Mouse (Mus musculus): ENCODE measurements at regions not wholly inside any gene's neighbourhood (a gene's known extent, or its start where the extent isn't known, plus 50 kb on each side); places are given as distances from the start of the nearest gene placed in this dataset.
A peak's percentile ranks its signal among the peaks of the same experiment; 100 is the strongest.
"Not testable (repeated sequence)": the region's sequence is repeated elsewhere in the genome, so short reads cannot be mapped to it uniquely, and the experiment has no call there.

DNA sequence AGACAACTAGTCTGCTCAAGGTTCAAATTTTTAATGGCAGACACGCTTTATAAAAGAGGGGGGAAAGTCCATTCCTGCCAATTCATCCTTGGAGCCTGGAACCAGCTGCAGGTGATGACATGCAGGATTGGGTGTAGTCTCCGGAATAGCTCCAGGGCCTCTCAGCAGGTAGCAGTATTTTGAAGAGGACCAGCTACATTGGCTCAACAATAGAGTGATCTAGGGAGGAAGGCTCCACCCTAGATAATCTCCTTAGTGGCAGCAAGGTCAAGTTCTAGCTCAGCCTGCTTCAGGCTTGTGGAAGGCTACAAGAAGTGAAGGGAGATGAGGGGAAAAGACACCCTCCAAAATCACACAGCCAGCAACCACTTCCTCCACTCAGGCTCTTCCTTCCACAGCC lies 1405.1 kb downstream of the 4930444P10Rik start:
- not testable (repeated sequence) for DNase-seq (ENCODE audit: low spot score)

- DNase-seq (ENCODE audit: low spot score), result no peak
Measured at GRCm38 (mm10) chr1:14686172-14686571, 1407.0 kb downstream of the 4930444P10Rik start.

DNA sequence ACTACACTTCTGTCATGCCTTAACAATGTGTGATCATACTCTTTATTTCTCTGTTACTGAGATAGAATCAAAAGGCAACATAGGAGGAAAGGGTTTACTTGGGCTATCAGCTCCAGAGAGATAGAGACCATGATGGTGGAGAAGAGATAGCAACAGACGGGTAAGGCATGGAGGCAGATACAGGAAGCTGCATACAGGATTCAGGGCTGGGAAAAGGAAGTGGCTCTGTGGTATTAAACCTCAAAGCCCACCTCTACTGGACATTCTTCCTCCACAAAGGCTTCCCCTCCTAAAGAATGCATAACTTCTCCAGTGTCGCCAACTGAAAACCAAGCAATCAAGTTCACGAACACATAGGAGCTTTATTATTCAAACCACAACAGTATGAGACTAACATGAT lies 1412.7 kb downstream of the 4930444P10Rik start:
- DNase-seq (ENCODE audit: low spot score), result no peak

DNA sequence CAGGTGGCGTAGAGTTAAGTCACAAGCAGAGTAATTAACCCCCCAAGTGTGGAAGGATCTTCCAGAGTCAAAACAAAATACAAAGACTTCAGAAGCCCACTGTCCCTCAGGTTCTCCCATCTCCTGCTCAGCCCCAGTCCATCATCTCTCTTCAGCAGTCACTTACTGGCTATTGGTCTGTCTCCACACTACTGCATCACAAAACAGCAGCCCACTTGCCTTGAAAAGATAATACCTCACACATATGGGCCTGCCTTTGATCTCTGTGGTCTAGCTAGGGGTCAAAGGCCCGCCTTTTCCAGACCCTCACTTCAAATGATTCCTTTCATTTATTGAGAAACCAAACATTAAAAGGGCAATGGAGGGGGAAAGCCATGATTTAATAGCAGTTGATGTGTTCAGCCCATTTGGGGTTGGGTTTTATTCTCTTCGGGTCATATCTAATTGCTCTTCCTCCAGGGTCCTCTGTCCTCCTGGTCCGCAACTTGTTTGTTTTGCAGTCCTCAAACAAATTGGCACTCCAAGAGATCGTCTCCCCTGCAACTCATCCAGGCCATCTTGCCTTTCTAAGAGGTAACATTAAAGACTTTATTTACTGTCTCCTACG lies 1420.6 kb downstream of the 4930444P10Rik start:
- no peak for DNase-seq (ENCODE audit: low spot score)

GRCm38 (mm10) chr1:14662706-14663312 lies 1430.3 kb downstream of the 4930444P10Rik start:
- DNase-seq (ENCODE audit: low spot score), result no peak

- no peak for DNase-seq (ENCODE audit: low spot score)
Measured at GRCm38 (mm10) chr1:14661854-14662253, 1431.3 kb downstream of the 4930444P10Rik start.

- DNase-seq (ENCODE audit: low spot score), result no peak
Measured at GRCm38 (mm10) chr1:14650346-14650745, 1442.8 kb downstream of the 4930444P10Rik start.

DNA sequence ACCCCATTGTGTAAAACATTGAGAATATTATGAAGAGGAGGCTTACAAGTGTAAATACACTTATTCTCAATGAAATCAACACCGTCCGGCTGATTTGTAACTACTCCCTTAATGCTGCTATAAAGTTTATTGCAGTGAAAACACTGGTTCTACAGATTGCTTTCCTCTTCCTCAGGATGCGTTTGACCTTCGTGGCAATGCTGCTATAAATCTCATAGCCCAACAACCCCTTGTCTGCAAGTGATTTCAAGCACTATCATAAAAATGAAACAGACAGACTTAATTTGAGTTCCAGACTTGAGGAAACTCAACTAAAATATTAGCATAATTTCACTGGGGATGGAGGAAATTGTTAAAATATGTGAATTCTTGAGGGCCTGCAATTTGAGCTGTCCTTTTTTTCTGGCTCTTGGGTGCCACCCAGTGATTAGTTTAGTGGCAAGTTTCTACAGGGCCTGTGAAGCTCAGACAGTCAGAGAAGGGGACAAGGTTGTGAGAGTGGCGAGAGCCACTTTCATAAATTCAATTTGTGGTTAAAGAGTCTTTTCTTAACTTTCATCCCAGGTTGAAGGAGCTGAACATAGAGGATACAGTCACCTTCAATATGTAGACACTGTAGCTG lies 1457.4 kb downstream of the 4930444P10Rik start:
- peak; percentile 62 for DNase-seq (ENCODE audit: low spot score)

DNA sequence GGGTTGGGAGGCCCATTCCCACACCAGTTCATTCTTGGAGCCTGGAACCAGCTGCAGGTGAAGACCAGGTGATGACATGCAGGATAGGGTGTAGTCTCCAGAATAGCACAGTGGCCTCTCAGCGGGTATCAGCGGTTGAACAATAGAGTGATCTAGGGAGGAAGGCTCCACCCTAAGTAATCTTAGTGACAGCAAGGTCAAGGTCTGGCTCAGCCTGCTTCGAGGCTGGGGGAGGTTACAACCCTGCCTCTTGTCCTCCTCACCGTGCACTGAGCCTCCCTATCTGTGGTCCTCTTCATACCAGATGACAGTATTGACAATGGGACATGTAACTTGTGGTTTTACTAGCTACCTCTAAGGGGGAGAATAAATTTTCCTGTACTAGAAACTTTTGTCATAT lies 1461.1 kb downstream of the 4930444P10Rik start:
- no peak for DNase-seq (ENCODE audit: low spot score)

- no peak for DNase-seq (ENCODE audit: low spot score)
Measured at GRCm38 (mm10) chr1:14627204-14627603, 1465.9 kb downstream of the 4930444P10Rik start.

GRCm38 (mm10) chr1:14626685-14627084 lies 1466.4 kb downstream of the 4930444P10Rik start:
- no peak for DNase-seq (ENCODE audit: low spot score)

- DNase-seq (ENCODE audit: low spot score), result no peak
Measured at GRCm38 (mm10) chr1:14620922-14621430, 1472.1 kb downstream of the 4930444P10Rik start.

DNA sequence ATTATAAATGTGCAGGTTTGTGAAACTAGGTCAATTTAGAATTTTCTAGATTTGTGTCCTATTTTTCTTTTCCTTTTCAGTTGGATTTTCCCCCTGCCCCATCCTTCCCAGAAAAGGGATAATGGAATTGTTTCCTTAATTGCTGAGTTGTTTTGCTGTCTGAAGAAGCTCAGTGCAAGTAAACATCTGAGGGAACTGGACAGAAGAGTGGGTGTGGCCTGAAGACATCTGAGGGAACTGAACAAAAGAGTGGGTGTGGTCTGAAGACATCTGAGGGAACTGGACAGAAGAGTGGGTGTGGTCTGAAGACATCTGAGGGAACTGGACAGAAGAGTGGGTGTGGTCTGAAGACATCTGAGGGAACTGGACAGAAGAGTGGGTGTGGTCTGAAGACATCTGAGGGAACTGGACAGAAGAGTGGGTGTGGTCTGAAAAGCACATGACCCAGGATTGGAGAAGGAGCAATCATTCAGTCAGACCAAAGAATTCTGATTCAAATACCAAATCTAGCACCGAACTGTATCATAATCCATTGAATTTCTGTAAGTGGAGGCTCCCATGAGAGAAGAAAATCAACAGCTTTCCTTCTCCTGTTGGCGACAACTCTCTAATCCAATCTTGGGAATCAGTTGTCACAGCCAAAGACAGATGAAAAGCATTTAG lies 1479.8 kb downstream of the 4930444P10Rik start:
- DNase-seq (ENCODE audit: low spot score), result no peak

DNA sequence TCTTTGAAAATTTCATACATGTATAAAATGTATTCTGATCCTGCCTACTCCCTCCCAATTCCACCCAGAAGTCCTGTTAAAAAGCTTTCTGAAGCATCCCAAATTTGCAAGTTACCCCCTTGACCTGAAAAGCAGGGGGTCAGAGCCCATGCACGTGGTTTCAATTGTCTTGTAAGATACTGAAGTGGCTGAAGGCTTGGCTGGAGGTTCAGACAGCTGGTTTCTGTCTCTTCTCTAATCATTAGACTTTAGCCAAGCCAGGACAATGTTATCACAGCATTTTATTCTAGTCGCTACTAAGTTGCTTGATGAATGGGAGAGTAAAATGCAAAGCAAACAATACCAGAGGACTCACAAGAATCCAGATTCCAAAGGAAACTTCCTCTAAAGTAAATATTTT lies 1484.1 kb downstream of the 4930444P10Rik start:
- no peak for DNase-seq (ENCODE audit: low spot score)

DNA sequence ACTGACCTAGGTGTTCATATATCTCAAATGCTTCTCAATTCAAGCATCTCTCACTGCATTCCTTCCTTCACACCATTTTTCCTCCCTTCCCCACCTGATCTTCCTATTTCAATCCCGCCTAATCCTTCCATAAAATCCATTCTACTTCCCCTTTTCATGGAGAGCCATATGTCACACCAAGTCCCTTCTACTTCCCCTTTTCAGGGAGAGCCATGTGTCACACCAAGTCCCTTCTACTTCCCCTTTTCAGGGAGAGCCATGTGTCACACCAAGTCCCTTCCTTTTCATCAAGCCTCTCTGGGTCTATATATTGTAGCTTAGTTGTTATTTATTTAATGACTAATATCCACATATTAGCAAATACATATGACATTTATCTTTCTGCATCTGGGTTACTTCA lies 1497.2 kb downstream of the 4930444P10Rik start:
- DNase-seq (ENCODE audit: low spot score), result no peak

GRCm38 (mm10) chr1:14589905-14590304 lies 1503.2 kb downstream of the 4930444P10Rik start:
- DNase-seq (ENCODE audit: low spot score), result no peak

GRCm38 (mm10) chr1:14579376-14579775 lies 1513.7 kb downstream of the 4930444P10Rik start:
- no peak for DNase-seq (ENCODE audit: low spot score)

- no peak for DNase-seq (ENCODE audit: low spot score)
Measured at GRCm38 (mm10) chr1:14576263-14576662, 1516.9 kb downstream of the 4930444P10Rik start.

GRCm38 (mm10) chr1:14570562-14570981 lies 1522.6 kb downstream of the 4930444P10Rik start:
- DNase-seq (ENCODE audit: low spot score), result peak; percentile 80

- DNase-seq (ENCODE audit: low spot score), result no peak
Measured at GRCm38 (mm10) chr1:14570113-14570512, 1523.0 kb downstream of the 4930444P10Rik start.

DNA sequence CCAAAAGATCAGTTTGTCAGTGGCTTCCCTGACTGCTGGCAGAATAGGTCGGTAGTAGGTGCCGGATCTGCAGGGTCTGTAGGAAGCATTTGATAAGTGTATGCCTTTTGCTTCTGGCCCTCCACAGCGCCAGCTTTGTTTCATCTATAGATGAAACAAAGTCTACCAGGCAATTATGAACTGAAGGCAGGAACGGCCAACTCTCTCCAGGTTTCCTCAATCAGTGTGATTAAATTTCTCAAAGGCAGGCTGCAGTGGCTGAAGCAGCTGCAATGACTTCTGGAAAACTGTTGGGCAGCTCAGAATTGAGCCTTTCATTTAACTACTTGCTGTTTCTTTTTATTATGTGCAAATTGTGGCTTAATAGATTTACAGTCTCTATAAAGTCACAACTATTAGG lies 1526.1 kb downstream of the 4930444P10Rik start:
- no peak for DNase-seq (ENCODE audit: low spot score)

DNA sequence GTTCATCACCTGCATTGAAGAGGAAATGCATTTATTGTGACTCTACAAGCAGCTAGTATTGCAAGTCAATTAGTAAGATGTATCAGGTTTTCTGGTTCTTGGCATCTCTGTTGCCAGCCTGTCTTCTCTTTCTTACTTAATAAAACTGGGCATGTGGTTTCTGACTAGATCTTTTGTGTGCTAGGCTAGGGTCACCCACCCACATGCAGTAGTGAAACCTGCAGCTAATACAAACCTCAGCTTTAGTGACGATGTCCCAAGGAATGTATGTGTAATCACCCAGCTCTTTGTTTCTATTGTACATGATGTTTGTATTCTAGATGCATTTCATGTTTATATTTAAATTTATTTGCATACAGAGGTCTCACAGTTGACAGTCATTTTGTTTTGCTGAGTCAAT lies 1526.7 kb downstream of the 4930444P10Rik start:
- no peak for DNase-seq (ENCODE audit: low spot score)
